Mouse (Mus musculus) neural tube, embryonic 15.5 days (tissue): ENCODE results near the gene Cdc42. TPM values are rescaled to one million over a fixed set of nuclear protein-coding genes. Genes with fewer than 3 reads are reported as not detected.

Source experiments
- ATAC-seq: fragments of 200-750 bp; cut with Nextera tagmentation; 2 replicates; pipeline ENCODE4 v1.8.0; 2017; ENCODE audit warnings: mild to moderate bottlenecking, moderate TSS enrichment, moderate library complexity; ENCODE audit not compliant: low FRiP score
- H3K27ac ChIP-seq: fragments of 300-500 bp; sonication (generic); replicated peaks from 2 replicates; pipeline ENCODE4 v1.5.1; 2015; ENCODE audit warnings: mild to moderate bottlenecking, inconsistent platforms
- H3K27me3 ChIP-seq: fragments of 300-500 bp; sonication (generic); replicated peaks from 2 replicates; pipeline ENCODE4 v1.6.1; 2015; ENCODE audit warnings: inconsistent platforms
- H3K36me3 ChIP-seq: fragments of 300-500 bp; sonication (generic); 2 replicates; pipeline ENCODE4 v1.6.1; 2015; ENCODE audit warnings: inconsistent platforms
- H3K4me1 ChIP-seq: fragments of 300-500 bp; sonication (generic); 2 replicates; pipeline ENCODE4 v1.6.1; 2015; ENCODE audit warnings: inconsistent platforms
- H3K4me2 ChIP-seq: fragments of 300-500 bp; sonication (generic); 2 replicates; pipeline ENCODE4 v1.6.1; 2015; ENCODE audit warnings: inconsistent platforms, mild to moderate bottlenecking, moderate library complexity
- H3K4me3 ChIP-seq: fragments of 300-500 bp; sonication (generic); replicated peaks from 2 replicates; pipeline ENCODE4 v1.5.1; 2015; ENCODE audit warnings: mild to moderate bottlenecking, inconsistent platforms
- H3K9ac ChIP-seq: fragments of 300-500 bp; sonication (generic); replicated peaks from 2 replicates; pipeline ENCODE4 v1.6.1; 2015; ENCODE audit warnings: mild to moderate bottlenecking, inconsistent platforms
- H3K9me3 ChIP-seq: fragments of 300-500 bp; sonication (generic); replicated peaks from 2 replicates; pipeline ENCODE4 v1.6.1; 2016; ENCODE audit warnings: inconsistent platforms
- WGBS: fragments of 180-500 bp; shearing (Covaris S2); methylation state at CpG from one replicate; pipeline ENCODE4 v1.1.7; 2015; ENCODE audit warnings: mixed read lengths; 5-methylcytosine and 5-hydroxymethylcytosine counted together
- polyA plus RNA-seq: library from polyadenylated mRNA; unstranded; fragments of >200 nt; fragmentation: Nextera tagmentation; extraction: Ambion mirVana; gene quantifications from 2 replicates; pipeline ENCODE4 v1.2.1, GENCODE M21; 2015

Gene Cdc42
- polyA plus RNA-seq, 1 experiment from 2014 or later: 961 TPM

DNA sequence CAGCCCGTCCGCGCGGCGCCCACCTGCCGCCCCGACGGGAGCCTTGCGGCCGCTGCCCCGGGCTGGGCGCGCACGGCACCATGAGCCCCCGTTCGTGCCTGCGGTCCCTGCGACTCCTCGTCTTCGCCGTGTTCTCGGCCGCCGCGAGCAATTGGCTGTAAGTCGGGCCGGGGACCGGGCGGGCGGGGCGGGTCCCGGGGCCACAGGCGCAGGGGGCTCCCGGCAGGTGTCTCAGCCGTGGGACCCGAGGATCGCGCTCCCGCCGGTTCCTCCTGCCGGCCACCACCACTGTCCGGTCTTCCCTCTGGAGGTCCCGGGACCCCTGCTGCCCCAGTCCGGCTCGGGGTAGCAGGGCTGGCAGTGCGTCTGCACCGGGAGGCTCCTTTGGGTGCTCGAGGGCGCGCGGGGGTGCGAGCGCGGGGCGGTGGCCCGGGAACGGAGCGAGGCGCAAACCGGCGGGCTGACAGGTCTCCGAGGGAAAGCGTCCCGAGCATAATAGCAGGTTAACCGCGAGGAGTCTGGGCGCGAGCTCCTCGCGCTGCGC lies 79.8 kb downstream of the Cdc42 start:
- Histone ChIP-seq H3K27me3 (peaks cover 39% of the 10 kb centered on the region), H3K27ac (peak overlapping the region; percentile 60), H3K4me3 (peak overlapping the region; percentile 54), H3K9me3 (no peaks in the 10 kb centered on the region), H3K4me1 (peaks cover 41% of the 10 kb centered on the region), H3K36me3 (no peaks in the 10 kb centered on the region), H3K4me2 (peak overlapping the region; percentile 98), H3K9ac (peak overlapping the region; percentile 64)
- ATAC-seq: peak; percentile 12; the same call in 1 of the 2 replicates
- WGBS: under 1% methylated on average over 58 of the region's 71 CpGs

DNA sequence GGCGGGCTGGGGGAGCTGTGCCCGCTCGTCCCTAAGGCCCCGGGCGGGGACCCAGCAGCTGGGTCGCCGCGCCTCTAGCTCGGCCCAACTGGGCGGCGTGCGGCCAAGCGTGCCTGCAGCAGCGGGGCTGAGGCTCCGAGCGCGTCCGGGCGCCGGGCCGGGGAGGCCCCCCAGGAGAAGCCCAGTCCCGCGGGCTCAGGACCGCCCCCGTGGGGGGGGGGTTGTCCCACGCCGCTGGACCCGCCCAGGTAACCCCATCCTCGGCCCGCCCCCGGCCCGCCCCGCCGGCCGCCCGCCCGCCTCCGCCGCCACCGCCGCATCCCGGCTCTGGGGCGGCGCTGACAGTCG lies 80.4 kb downstream of the Cdc42 start, which contains the start of gene Wnt4:
Wnt4 (plus strand) TSS at position 324 of the 348 bp plus-strand sequence.
- Histone ChIP-seq H3K4me1 (peaks cover 37% of the 10 kb centered on the region), H3K4me3 (peak within 1 kb of the TSS; percentile 54), H3K4me2 (peak within 1 kb of the TSS; percentile 98), H3K9ac (peak within 1 kb of the TSS; percentile 64), H3K9me3 (no peaks in the 10 kb centered on the region), H3K27ac (peak within 1 kb of the TSS; percentile 60), H3K36me3 (no peaks in the 10 kb centered on the region), H3K27me3 (peaks cover 34% of the 10 kb centered on the region)
- ATAC-seq: peak; percentile 71
- WGBS: under 1% methylated on average over 20 of the region's 45 CpGs

DNA sequence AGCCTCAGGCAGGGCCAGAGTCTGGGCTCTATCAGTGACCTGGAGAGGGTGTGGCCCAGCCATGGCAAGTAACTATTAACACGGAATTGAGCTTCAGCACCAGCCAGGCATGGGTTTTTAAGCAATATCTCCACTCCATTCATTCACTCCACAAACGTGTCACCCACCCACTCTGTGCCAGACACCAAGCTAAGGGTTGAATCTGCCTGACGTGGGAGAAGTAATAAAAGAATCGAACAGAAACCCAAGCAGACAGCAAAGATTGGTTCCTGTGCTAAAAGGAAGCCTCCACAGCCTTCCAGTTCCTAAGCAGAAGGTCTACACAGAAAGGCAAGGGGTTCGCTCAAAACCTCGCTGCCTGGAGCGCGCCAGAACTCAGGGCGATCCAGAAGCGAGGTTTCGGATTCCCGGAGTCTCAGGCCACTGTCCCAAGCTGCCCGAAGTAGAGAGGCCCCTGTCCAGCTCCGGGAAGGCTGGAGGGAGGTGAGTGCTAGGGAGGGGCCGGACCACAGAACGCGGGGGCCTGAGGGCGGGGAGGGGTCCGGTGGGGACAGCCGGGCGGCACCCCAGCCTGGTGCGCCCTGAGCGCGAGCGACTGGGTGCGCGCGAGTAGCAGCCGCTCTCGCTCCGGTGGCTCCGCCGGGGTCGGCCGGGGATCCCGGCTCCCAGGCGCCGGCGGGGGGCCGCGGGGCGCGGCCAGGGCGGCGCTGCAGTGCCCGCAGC lies 80.9 kb downstream of the Cdc42 start:
- H3K4me2 ChIP-seq: peak overlapping the region; percentile 98
- peak overlapping the region; percentile 51; the same call in 1 of the 2 replicates for H3K27ac ChIP-seq
- no peaks in the 10 kb centered on the region for H3K9me3 ChIP-seq
- peak; percentile 34 for ATAC-seq
- peak overlapping the region; percentile 54 for H3K4me3 ChIP-seq
- no peaks in the 10 kb centered on the region for H3K36me3 ChIP-seq
- peaks cover 35% of the 10 kb centered on the region for H3K4me1 ChIP-seq
- peak overlapping the region; percentile 64 for H3K9ac ChIP-seq
- 1% methylated on average over 32 of the region's 46 CpGs for WGBS
- peaks cover 29% of the 10 kb centered on the region for H3K27me3 ChIP-seq

DNA sequence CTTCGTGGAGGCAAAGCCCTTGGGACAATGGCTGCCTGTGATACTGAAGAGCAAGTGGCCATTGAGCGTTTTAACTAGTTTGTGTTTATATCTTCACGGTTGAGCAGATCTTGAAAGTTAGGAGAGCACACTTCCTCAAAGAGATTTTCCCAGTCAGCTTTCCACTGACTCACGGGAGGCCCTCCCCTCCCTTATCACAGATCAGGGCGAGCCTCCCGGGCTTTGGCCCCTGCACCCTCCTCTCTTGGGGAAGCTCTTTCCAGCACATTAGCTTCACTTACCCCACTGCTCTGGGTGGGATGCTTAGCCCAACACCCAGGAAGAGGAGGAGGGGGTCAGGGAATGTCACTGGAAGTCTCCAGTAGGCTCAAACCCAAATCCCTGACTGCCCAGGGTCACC lies 83.2 kb downstream of the Cdc42 start:
- Histone ChIP-seq H3K4me1 (peaks cover 33% of the 10 kb centered on the region), H3K4me3 (no peak overlapping the region), H3K36me3 (no peaks in the 10 kb centered on the region), H3K9me3 (no peaks in the 10 kb centered on the region), H3K9ac (no peak overlapping the region), H3K27me3 (peaks cover 24% of the 10 kb centered on the region), H3K27ac (no peak overlapping the region), H3K4me2 (no peak overlapping the region)
- WGBS: 10% methylated on average over 6 of the region's 6 CpGs
- ATAC-seq: no peak

DNA sequence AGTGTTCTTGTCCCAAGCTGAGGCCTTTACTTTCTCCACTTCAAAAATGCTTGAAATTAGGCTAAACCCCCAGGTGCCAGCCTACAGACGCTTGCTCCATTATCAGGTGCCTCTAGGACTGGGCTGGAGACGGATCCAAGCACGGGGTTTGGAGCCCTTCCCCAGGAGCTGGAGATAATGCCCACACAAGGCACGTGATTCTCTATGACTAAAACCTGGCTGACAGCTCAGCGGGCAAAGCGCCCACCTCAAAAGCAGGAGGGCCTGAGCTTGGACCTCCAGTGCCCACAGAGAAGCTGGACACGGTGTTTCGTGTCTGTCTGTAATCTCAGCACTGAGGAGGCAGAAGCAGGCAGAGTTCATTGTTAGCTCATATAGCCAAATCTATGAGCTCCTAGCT lies 85.7 kb downstream of the Cdc42 start:
- 79% methylated on average over 8 of the region's 8 CpGs for WGBS

More for the DNA sequence above, 85.7 kb downstream of the Cdc42 start:
- H3K36me3 ChIP-seq: no peaks in the 10 kb centered on the region
- peaks cover 15% of the 10 kb centered on the region for H3K27me3 ChIP-seq
- no peak overlapping the region for H3K9ac ChIP-seq
- no peak for ATAC-seq
- no peaks in the 10 kb centered on the region for H3K9me3 ChIP-seq
- H3K4me3 ChIP-seq: no peak overlapping the region
- H3K4me1 ChIP-seq: peaks cover 9% of the 10 kb centered on the region
- H3K4me2 ChIP-seq: no peak overlapping the region
- H3K27ac ChIP-seq: no peak overlapping the region

Other genes starting within 250 kb of the Cdc42 start
- 3.8 and 5.0 TPM in 2 replicates for gene Wnt4, start 80.2 kb downstream of the Cdc42 start, polyA plus RNA-seq
- gene Cela3a, start 52.1 kb upstream of the Cdc42 start, polyA plus RNA-seq: not detected in 2 replicates
- gene Cela3b, start 72.8 kb upstream of the Cdc42 start, polyA plus RNA-seq: 0.86 TPM in 1 of 2 replicates, not detected in the other
- not detected in 2 replicates for gene 1700013G24Rik, start 95.6 kb upstream of the Cdc42 start, polyA plus RNA-seq
- 7.5 and 9.8 TPM in 2 replicates for gene Hspg2, start 111.0 kb upstream of the Cdc42 start, polyA plus RNA-seq
- gene Ldlrad2, start 216.8 kb upstream of the Cdc42 start, polyA plus RNA-seq: not detected in 2 replicates
- 59.3 and 61.6 TPM in 2 replicates for gene Usp48, start 236.0 kb upstream of the Cdc42 start, polyA plus RNA-seq